ENCODE assay signal across 9 mouse cellular contexts in the genomic region with DNA sequence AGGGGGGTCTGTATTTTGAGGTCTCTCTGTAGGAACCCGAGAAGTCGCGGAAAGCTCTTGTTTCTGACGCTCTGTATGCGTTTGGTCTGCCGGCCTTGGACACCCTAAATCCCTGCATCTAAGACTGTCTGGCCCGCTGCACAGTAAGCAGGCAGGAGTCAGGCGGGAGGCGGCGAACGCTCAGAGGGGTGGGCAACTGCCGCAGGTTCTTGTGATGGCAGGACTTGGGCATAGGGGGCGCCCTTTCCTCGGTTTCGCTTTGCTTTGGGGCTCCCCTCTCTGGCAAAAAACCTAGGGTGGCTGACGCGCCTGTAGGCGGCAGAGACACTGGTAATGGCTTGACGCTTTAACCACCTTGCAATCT. TPM values are rescaled to one million over a fixed set of nuclear protein-coding genes. Genes with fewer than 3 reads are reported as not detected.
DNase-seq lines count a peak whose midpoint lies in the region; ATAC-seq lines count a peak whose summit lies in the region.
"Had no signal": no experiment of that assay in that cellular context is flagged by ENCODE, and none has a peak within 500 bp of the region (broad histone marks: within the 10 kb centered on the region; RNA-seq: fewer than 3 reads in every experiment).

No protein-coding gene starts in this region.

- WGBS in liver, embryonic 15.5 days (ENCODE audit: insufficient replicate concordance), result 20% methylated on average over 19 of the region's 19 CpGs
- WGBS in neural tube, embryonic 11.5 days, result 26% methylated on average over 18 of the region's 19 CpGs

- no peak overlapping the region for H3K27ac ChIP-seq in liver, embryonic 15.5 days (replicated peaks)
- 0 out of 2 replicates have a peak overlapping the region, but pooled peaks have one; percentile 53 for H3K27ac ChIP-seq in neural tube, embryonic 11.5 days (ENCODE audit: low read depth, low read length)

- no peaks in the 10 kb centered on the region for H3K4me1 ChIP-seq in liver, embryonic 15.5 days (replicated peaks)
- H3K4me1 ChIP-seq in neural tube, embryonic 11.5 days (ENCODE audit: control insufficient read depth, insufficient read depth, low read length), result no peaks in the 10 kb centered on the region

- H3K36me3 ChIP-seq in liver, embryonic 15.5 days (replicated peaks), result no peaks in the 10 kb centered on the region
- H3K36me3 ChIP-seq in neural tube, embryonic 11.5 days (ENCODE audit: control insufficient read depth, insufficient read depth, low read length), result no peaks in the 10 kb centered on the region

- H3K9ac ChIP-seq in liver, embryonic 15.5 days, result no peak overlapping the region
- H3K9ac ChIP-seq in neural tube, embryonic 11.5 days (ENCODE audit: low read length), result peak overlapping the region; percentile 56

- ATAC-seq in liver, embryonic 15.5 days (ENCODE audit: insufficient read depth), result no peak
- peak; percentile 72 for ATAC-seq in neural tube, embryonic 11.5 days (ENCODE audit: insufficient read depth, low FRiP score, low TSS enrichment)

- peak overlapping the region; percentile 56 for H3K4me2 ChIP-seq in liver, embryonic 15.5 days
- peak overlapping the region; percentile 62 for H3K4me2 ChIP-seq in neural tube, embryonic 11.5 days (ENCODE audit: low read depth)

- intact Hi-C loops in heart, postnatal 25 days (cut with DNase I), result loop anchor here (5.0 kb wide), 6 partner anchors 55 to 470 kb away; no protein-coding TSS in a partner anchor

- peak; percentile 12 to 35 for DNase-seq in B cell, adult 2 months
- DNase-seq in cerebellum, adult 18-20 months, result peak; percentile 86 to 87
- peak; percentile 40 for DNase-seq in forelimb bud, embryonic 11.5 days (ENCODE audit: low read depth, low spot score)
- DNase-seq in heart, postnatal 25 days (ENCODE audit: low spot score), result peak; percentile 59
- peak; percentile 73 to 88 for DNase-seq in layer of hippocampus, adult 18-20 months (ENCODE audit: low spot score in 2 of 2)
- DNase-seq in neural tube, embryonic 11.5 days (ENCODE audit: low spot score), result peak; percentile 82
- DNase-seq in thymus, postnatal 0 days (ENCODE audit: low spot score), result peak; percentile 18

- no peaks in the 10 kb centered on the region for H3K9me3 ChIP-seq in liver, embryonic 15.5 days (replicated peaks)
- no peaks in the 10 kb centered on the region for H3K9me3 ChIP-seq in neural tube, embryonic 11.5 days (ENCODE audit: control insufficient read depth, low read length)

- peaks cover 43% of the 10 kb centered on the region for H3K27me3 ChIP-seq in liver, embryonic 15.5 days
- H3K27me3 ChIP-seq in neural tube, embryonic 11.5 days (ENCODE audit: control insufficient read depth, insufficient read depth, low read length), result peaks cover 7% of the 10 kb centered on the region; the same call in 1 of the 2 replicates

- peak overlapping the region; percentile 36 for H3K4me3 ChIP-seq in liver, embryonic 15.5 days (replicated peaks)
- H3K4me3 ChIP-seq in neural tube, embryonic 11.5 days (ENCODE audit: low read depth, low read length), result peak overlapping the region; percentile 47

RNA-seq across cellular contexts. Expression of a gene that starts 2.0 kb away (rescaled TPM):
- 1 to 10 TPM; 7.6 to 8.4 TPM for total RNA-seq in heart, postnatal 25 days (2021)
- 10 to 100 TPM; 32.2 to 32.5 TPM for total RNA-seq in layer of hippocampus, adult 18-20 months (2021)
- 0.17 and 0.18 TPM in 2 replicates for polyA plus RNA-seq in liver, embryonic 15.5 days (2015; fragmentation: Nextera tagmentation; extraction: Ambion mirVana)
- 6.0 and 6.3 TPM in 2 replicates for polyA plus RNA-seq in neural tube, embryonic 11.5 days (2014; fragmentation: Nextera tagmentation; extraction: Ambion mirVana)
- polyA plus RNA-seq in thymus, postnatal 0 days (2015; fragmentation: Nextera tagmentation; extraction: Ambion mirVana), result 0.33 and 0.46 TPM in 2 replicates
- polyA plus RNA-seq: C2C12 had no signal

Comparison
In these comparisons a context has a peak if more than half of its experiments do, and no peak if none do; other contexts are left out.
1. DNase-seq: peak in every context shown above with its lines; median percentile 86 in cerebellum, adult 18-20 months; 82 in neural tube, embryonic 11.5 days; 80 in layer of hippocampus, adult 18-20 months; 59 in heart, postnatal 25 days; 40 in forelimb bud, embryonic 11.5 days; 24 in B cell, adult 2 months; 18 in thymus, postnatal 0 days.